Mouse (Mus musculus) gastrocnemius, postnatal 14 days (tissue): ENCODE measurements around the gene Gm16223. TPM values are rescaled to one million over a fixed set of nuclear protein-coding genes. Genes with fewer than 3 reads are reported as not detected.

Source experiments
- DNase-seq: peaks from one replicate; pipeline ENCODE4 v3.0.0; 2021; ENCODE audit warnings: mixed read lengths
- intact Hi-C: fragments of 180-260 bp; cut with DNase I; formaldehyde crosslinking; loops from one replicate; pipeline ENCODE4 v1.15.1; 2025; ENCODE audit warnings: low total_unique reads
- total RNA-seq, 2 experiments: library from RNA; stranded (reverse); gene quantifications; 2 replicates each; pipeline ENCODE4 v1.2.3; 2021

Gm16223 gene
- total RNA-seq, 2 experiments from 2014 or later = not detected

DNA sequence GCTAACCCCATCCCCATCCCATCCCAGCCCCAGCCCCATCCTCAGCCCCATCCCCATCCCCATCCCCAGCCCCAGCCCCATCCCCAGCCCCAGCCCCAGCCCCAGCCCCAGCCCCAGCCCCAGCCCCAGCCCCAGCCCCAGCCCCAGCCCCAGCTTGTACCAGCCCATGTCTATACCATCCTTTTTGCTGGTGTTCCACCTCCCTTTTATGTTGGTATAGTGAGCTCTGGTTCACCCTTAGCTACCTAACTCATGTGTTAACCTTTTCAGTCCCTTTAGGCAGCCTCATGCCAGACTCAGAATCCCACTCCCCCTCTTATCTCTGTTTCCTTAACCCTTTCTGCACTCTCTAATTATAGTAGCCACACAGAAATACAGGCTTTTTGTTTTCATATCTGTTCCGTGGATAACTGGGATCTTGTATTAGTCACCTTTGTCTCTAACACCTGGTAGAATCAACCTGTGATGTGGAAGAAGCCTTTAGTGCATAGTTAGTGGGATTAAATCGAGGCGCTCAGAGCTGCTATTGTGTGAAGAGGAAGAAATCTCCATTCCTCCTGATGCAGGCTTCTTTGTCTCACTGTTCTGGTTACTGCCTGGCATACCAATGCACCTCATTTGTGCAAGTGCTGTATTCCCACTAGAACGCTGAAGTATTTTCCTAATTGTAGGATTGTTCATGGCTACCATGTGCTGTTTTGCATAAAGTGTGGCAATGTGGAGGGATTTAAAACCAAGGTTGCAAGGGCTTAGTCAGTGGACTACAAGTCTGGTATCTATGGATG lies 144.0 kb downstream of the Gm16223 start:
- intact Hi-C loops = no loop called here
- no peak for DNase-seq

DNA sequence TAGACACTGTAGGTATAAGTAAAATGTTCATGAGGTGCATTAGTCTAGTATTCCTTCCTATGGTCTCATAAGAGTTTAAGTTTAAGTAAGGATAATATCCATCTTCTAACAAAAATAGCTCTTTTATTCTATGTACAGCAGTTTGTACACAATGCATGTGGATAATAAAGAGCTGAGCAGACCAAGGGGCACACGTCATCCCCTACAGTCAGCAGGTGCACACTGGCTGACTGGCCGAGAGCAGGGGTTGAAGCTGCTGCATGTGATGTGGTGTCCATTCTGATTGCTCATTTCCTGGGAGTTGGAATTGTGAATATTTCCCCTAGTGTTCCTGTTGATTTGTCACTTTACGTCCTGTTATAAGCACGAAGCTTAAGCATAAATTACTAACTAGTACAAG lies 144.6 kb downstream of the Gm16223 start:
- intact Hi-C loops = no loop called here

DNA sequence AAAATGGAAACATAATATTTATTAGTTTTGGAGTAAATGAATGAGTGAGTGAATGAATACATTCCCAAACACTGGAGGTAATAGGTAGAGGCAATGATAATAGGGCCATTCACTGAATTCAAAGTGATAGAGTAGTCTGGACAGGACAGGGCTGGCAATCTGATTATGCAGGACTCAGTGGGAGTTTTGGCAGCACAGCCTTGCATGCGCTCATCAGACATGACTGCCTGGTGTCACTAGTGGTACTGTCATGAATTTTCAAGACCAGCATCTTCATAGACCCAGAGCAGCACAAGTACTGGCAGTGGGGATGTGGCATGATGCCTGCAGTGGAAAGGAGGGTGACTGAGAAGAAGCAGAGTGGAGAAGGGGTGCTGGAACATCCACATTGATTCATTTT lies 157.1 kb downstream of the Gm16223 start:
- DNase-seq = no peak
- intact Hi-C loops = no loop called here

More for the DNA sequence above, 144.6 kb downstream of the Gm16223 start:
- DNase-seq = no peak

DNA sequence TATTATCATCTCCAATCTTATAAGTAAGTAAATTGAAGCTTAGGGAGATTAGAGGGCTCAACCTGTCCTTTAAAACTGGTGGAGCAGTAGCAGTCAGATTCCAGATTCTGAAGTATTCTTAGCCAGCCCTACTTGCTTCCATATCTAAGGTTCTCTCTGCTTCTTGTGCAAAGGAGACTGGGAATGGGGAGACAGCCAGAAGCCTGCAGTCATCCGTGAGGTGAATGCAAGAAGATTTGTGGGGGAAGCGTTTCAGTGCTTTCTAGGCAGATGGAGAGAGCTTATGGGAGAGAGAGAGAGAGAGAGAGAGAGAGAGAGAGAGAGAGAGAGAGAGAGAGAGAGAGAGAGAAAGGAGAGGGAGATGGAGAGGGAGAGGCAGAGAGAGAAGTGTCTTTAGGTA lies 160.9 kb downstream of the Gm16223 start:
- intact Hi-C loops = no loop called here
- no peak for DNase-seq

DNA sequence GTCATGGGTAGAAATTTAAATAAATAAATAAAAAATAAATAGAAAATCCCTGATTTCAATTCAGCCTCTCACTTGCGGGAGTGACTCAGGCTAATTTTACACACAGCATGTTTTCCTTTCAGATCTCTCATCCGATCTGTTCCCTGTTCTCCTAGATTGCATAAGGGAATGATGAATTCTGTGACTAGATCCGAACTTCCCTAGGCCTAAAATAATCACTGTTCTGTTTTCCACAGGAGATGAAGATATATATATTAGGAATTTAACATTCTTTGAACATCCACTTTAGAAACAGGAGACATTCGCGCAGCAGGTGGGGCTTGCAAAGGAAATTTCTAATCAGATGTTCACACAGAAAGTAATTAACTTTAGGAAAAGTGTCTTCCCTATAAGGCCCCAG lies 171.5 kb downstream of the Gm16223 start:
- no peak for DNase-seq
- intact Hi-C loops = no loop called here

DNA sequence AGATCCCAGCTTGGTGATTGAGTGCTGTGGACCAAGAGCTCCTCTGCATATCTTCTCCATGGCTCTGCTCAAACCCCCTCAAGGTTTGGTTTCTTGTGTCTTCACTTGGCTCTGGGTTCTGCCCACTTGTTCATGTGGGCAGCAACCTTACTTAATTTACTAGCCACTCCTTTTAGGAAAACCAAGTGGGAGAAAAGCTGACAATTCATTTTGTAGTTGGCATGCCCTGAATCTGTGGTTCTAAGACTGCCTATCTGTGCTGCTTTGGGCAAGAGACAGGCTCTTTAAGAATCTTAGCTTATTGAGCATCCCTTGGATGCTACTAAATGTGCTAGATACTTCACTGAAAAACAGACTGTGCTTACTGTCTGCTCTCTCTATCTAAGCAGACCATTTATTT lies 172.0 kb downstream of the Gm16223 start:
- intact Hi-C loops = no loop called here
- no peak for DNase-seq

DNA sequence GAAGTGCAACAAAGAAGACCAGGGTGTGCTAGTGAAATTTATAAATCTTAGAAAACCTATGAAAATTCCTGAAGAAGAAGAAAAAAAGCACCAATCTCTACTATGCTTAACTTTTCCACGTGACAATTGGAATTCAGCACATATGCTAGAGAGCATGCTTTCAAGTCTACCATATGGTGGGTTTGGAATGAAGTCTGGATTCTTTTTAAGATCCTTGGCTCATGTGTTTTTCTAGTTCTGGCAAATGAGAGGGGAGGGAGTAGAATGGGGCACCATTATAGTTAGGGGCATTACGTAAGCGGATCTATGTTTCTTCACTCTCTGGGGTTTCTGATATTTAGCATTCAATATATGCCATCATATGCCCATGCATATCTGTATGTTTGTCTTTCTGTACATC lies 182.6 kb downstream of the Gm16223 start:
- intact Hi-C loops = no loop called here
- DNase-seq = no peak

Other genes with a start within 250 kb of the Gm16223 start
- 10 to 100 TPM; 12.6 to 13.6 TPM for gene Bod1l, start 223.6 kb upstream of the Gm16223 start, total RNA-seq